Mouse (Mus musculus): ENCODE measurements around the gene Cfap58. TPM values are rescaled to one million over a fixed set of nuclear protein-coding genes. Genes with fewer than 3 reads are reported as not detected.

Gene Cfap58
- polyA plus RNA-seq, 1 experiment: 0.26 TPM

DNA sequence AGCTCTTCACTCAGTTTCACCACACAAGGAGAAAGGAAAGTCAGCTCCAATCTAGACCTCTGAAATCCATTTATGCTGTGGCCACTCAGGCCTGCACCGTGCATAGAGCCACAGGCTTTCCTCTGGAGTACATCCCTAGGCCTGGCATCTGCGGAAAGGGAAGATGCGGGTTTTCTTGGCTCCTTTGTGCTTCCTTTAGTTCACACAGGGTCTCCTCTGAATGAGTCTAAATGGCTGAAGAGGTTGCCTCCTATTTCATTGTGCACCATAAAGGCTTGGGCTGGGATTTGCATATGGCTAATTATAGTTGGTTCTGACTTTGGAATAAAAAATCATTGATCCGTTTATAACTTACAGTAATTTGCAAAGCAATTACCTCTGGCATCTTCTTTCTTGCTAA is 144.0 kb downstream of the Cfap58 start:
- DNase-seq (ENCODE audit: low read depth): no peak

Other genes with a start within 250 kb of the Cfap58 start
- 7.9 and 8.3 TPM in 2 replicates for gene Col17a1, start 245.6 kb upstream of the Cfap58 start, polyA plus RNA-seq (2012; rRNA removed)
- gene Sfr1, start 206.0 kb upstream of the Cfap58 start, polyA plus RNA-seq (2012; rRNA removed): 55.3 and 66.8 TPM in 2 replicates
- 24.8 and 31.3 TPM in 2 replicates for gene Gsto1, start 82.7 kb upstream of the Cfap58 start, polyA plus RNA-seq (2012; rRNA removed)
- 1.5 and 2.5 TPM in 2 replicates for gene Gsto2, start 72.1 kb upstream of the Cfap58 start, polyA plus RNA-seq (2012; rRNA removed)
- gene Cfap43, start 18.4 kb upstream of the Cfap58 start, polyA plus RNA-seq (2012; rRNA removed): 1.00 and 1.3 TPM in 2 replicates
- 2.4 and 4.0 TPM in 2 replicates for gene Itprip, start 18.4 kb upstream of the Cfap58 start, polyA plus RNA-seq (2012; rRNA removed)

Measured in gonadal fat pad, adult 2 months (tissue).